Mouse (Mus musculus) brain, embryonic 14.5 days (tissue): ENCODE results near the gene Pank4.

Experiments used
- CTCF ChIP-seq: fragments of 200-500 bp; IDR thresholded peaks from 2 replicates; pipeline ENCODE4 v1.5.1; 2012; ENCODE audit warnings: inconsistent platforms, mild to moderate bottlenecking, moderate library complexity, borderline replicate concordance; ENCODE audit not compliant: insufficient read depth, insufficient read length; ENCODE audit errors: extremely low read depth
- POLR2A ChIP-seq: fragments of 200-500 bp; IDR thresholded peaks from 2 replicates; pipeline ENCODE4 v1.6.1; 2012; ENCODE audit warnings: mild to moderate bottlenecking, inconsistent platforms, borderline replicate concordance; ENCODE audit not compliant: poor library complexity, insufficient read depth, insufficient read length, severe bottlenecking; ENCODE audit errors: extremely low read depth

- no peak for TF ChIP-seq CTCF
- TF ChIP-seq POLR2A = no peak
Observed at GRCm38 (mm10) chr4:154942632-154943322, 21.1 kb upstream of the Pank4 start.
